Mouse (Mus musculus) thymus, adult 2 months (tissue): ENCODE measurements around the gene Klf3. TPM values are rescaled to one million over a fixed set of nuclear protein-coding genes. Genes with fewer than 3 reads are reported as not detected.

Source experiments
- DNase-seq: peaks from one replicate; pipeline ENCODE4 v3.0.0; 2021
- H3K27ac ChIP-seq: fragments of 200-500 bp; 2 replicates; pipeline ENCODE4 v1.5.1; 2012; ENCODE audit warnings: low read length, control low read depth; ENCODE audit not compliant: control insufficient read depth, insufficient read depth
- H3K27me3 ChIP-seq: fragments of 200-500 bp; 2 replicates; pipeline ENCODE4 v1.6.1; 2012; ENCODE audit warnings: mild to moderate bottlenecking, low read length, moderate library complexity, mixed read lengths; ENCODE audit not compliant: control insufficient read depth, insufficient read depth
- H3K36me3 ChIP-seq: fragments of 200-500 bp; 2 replicates; pipeline ENCODE4 v1.6.1; 2012; ENCODE audit warnings: mild to moderate bottlenecking, low read length, moderate library complexity; ENCODE audit not compliant: control insufficient read depth, insufficient read depth
- H3K4me1 ChIP-seq: fragments of 200-500 bp; replicated peaks from 2 replicates; pipeline ENCODE4 v1.6.1; 2012; ENCODE audit warnings: low read length; ENCODE audit not compliant: control insufficient read depth, insufficient read depth
- H3K4me3 ChIP-seq: fragments of 200-500 bp; 2 replicates; pipeline ENCODE4 v1.5.1; 2012; ENCODE audit warnings: mild to moderate bottlenecking, low read length, control low read depth, moderate library complexity; ENCODE audit not compliant: control insufficient read depth, insufficient read depth
- CTCF ChIP-seq: fragments of 200-500 bp; IDR thresholded peaks from 2 replicates; pipeline ENCODE4 v1.5.1; 2012; ENCODE audit warnings: mild to moderate bottlenecking, control low read depth, low read length, moderate library complexity, borderline replicate concordance; ENCODE audit not compliant: control insufficient read depth, poor library complexity, insufficient read depth; ENCODE audit errors: extremely low read depth
- POLR2A ChIP-seq: fragments of 200-500 bp; IDR thresholded peaks from 2 replicates; pipeline ENCODE4 v1.6.1; 2012; ENCODE audit warnings: mild to moderate bottlenecking, low read length, control low read depth, moderate library complexity; ENCODE audit not compliant: control insufficient read depth, poor library complexity, insufficient read depth; ENCODE audit errors: extremely low read depth
- WGBS: fragments of 180-500 bp; shearing (Covaris S2); methylation state at CpG from one replicate; pipeline ENCODE4 v1.1.7; 2018; 5-methylcytosine and 5-hydroxymethylcytosine counted together
- polyA plus RNA-seq: library from polyadenylated mRNA; depleted of rRNA; stranded (reverse); fragments of >200 nt; gene quantifications from 2 replicates; pipeline ENCODE4 v1.2.3, GENCODE M21; 2012

The Klf3 gene
- polyA plus RNA-seq, 1 experiment: 175 TPM

DNA sequence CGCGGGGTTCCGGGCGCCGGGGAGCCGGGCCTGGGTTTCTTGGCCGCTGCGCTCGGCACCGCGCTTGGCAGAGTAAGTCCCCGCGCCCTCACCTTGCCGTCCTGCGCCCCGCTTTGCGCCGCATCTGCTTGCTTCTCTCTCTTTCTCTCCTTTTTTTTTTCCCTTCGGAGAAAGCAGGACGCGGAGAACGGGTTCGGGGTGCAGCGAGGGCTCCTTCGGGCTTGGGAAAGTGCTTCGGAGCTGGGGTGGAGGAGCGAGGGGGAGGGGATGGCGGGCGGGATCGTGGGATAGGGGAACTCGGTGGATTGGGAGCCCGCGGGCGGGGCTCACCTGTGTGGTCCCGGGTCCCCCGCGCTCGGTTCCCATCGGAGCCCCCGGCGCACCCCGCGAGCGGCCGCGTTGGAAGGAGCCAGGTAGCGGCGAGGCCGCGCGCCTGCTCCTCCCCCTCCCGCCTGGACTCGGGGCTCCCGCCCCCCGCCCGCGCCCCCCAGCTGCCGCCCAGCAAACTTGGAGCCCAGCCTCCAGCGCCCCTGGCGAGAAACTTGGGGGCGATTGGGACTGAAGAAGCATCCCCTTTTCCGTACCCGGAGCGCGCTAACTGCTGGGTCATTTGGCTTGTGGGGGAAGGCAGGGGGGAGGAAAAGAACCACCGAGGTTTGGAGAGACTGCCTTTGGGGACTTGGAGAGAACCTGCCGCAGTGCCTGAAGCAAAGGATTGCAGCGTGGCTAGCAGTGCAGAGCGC is 703 bp downstream of the Klf3 start:
- peaks cover 22% of the 10 kb centered on the region for H3K4me1 ChIP-seq
- no peak for TF ChIP-seq CTCF
- no peak for TF ChIP-seq POLR2A
- H3K27me3 ChIP-seq: no peaks in the 10 kb centered on the region
- DNase-seq: peak; percentile 73
- no peaks in the 10 kb centered on the region for H3K36me3 ChIP-seq
- WGBS: 1% methylated on average over 69 of the region's 69 CpGs
- peak overlapping the region; percentile 98 for H3K4me3 ChIP-seq
- H3K27ac ChIP-seq: peak overlapping the region; percentile 90

DNA sequence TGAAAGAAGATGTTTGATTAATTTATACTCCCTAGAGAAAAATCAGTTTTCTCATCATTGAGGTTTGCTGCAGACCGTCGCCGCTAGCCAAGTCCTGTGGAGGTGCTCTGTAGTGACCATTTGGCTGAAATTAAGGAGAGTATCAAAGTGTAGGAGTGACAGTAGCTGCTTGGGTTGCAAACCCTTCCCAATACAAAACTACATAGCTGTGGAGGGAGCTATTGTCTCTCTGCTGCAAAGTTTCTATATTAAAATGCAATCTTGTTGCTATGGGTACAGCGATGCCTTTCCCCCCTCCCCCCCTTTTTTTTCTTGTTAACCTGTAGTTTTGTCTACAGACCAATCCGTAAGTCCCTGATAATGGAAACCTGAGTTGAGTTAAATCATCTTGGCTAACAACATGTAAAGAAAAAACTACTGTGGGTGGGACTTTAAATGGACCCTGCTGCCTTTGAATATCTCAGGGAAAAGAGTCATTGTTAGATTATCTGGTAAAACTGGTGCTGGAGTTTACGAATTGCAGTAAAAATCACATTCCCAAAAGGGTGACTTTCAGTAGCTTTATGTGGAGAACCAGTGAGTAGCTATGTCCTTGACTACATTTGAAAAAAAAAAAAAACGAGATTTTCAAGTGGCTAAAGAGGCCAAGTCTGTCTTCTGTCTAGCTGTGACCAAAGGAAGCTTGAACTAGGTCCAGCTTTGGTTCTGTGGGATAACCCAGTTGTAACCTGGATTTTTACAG is 2.1 kb downstream of the Klf3 start:
- no peak for DNase-seq
- H3K27ac ChIP-seq: peak overlapping the region; percentile 93
- H3K36me3 ChIP-seq: peaks cover 6% of the 10 kb centered on the region; the same call in 1 of the 2 replicates
- H3K27me3 ChIP-seq: no peaks in the 10 kb centered on the region
- peak overlapping the region; percentile 33; the same call in 1 of the 2 replicates for H3K4me3 ChIP-seq
- peaks cover 31% of the 10 kb centered on the region for H3K4me1 ChIP-seq
- WGBS: 16% methylated on average over 7 of the region's 7 CpGs
- no peak for TF ChIP-seq CTCF
- TF ChIP-seq POLR2A: no peak

- DNase-seq: peak; percentile 77
- H3K4me1 ChIP-seq: peaks cover 35% of the 10 kb centered on the region
These were observed 2.8 kb downstream of the Klf3 start for GRCm38 (mm10) chr5:64805873-64806505.

GRCm38 (mm10) chr5:64806600-64806999 is 3.4 kb downstream of the Klf3 start:
- TF ChIP-seq POLR2A (no peak), CTCF (no peak)

More at GRCm38 (mm10) chr5:64805873-64806505, 2.8 kb downstream of the Klf3 start:
- H3K27ac ChIP-seq: peak overlapping the region; percentile 90
- H3K27me3 ChIP-seq: no peaks in the 10 kb centered on the region
- no peak for TF ChIP-seq CTCF
- no peak for TF ChIP-seq POLR2A
- H3K36me3 ChIP-seq: peaks cover 6% of the 10 kb centered on the region; the same call in 1 of the 2 replicates
- H3K4me3 ChIP-seq: peak overlapping the region; percentile 9; the same call in 1 of the 2 replicates
- 1% methylated on average over 7 of the region's 7 CpGs for WGBS

GRCm38 (mm10) chr5:64807159-64807558 is 4.0 kb downstream of the Klf3 start:
- H3K36me3 ChIP-seq: peaks cover 6% of the 10 kb centered on the region; the same call in 1 of the 2 replicates
- H3K27me3 ChIP-seq: no peaks in the 10 kb centered on the region
- H3K27ac ChIP-seq: no peak overlapping the region
- no peak for DNase-seq
- 32% methylated on average over 3 of the region's 3 CpGs for WGBS
- TF ChIP-seq CTCF: no peak
- no peak for TF ChIP-seq POLR2A
- H3K4me3 ChIP-seq: no peak overlapping the region
- peaks cover 40% of the 10 kb centered on the region for H3K4me1 ChIP-seq

More at GRCm38 (mm10) chr5:64806600-64806999, 3.4 kb downstream of the Klf3 start:
- peaks cover 35% of the 10 kb centered on the region for H3K4me1 ChIP-seq
- WGBS: 29% methylated on average over 2 of the region's 2 CpGs
- H3K27me3 ChIP-seq: no peaks in the 10 kb centered on the region
- no peak overlapping the region; the same call in 1 of the 2 replicates for H3K4me3 ChIP-seq
- H3K36me3 ChIP-seq: peaks cover 6% of the 10 kb centered on the region; the same call in 1 of the 2 replicates
- H3K27ac ChIP-seq: peak overlapping the region; percentile 90
- DNase-seq: no peak

DNA sequence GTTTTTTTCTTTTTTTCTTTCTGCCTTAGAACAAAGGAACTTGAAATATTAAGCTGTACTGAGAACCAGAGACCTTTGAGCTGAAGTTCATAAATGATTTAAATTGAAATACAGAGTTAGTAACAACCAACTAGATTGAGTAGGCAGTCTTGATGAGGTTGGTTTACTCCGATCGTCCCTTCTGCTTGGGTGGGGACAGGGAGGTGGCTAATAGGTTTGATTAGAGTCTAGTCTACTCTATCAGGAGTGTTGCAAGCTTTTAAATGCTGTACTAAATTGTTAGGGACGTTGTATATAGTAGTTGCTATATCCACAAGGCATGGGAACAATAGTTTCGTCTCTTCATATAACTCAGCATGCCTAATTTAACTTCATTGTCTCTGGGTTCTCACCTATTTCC is 4.4 kb downstream of the Klf3 start:
- no peak for DNase-seq
- H3K36me3 ChIP-seq: peaks cover 6% of the 10 kb centered on the region; the same call in 1 of the 2 replicates
- H3K27me3 ChIP-seq: no peaks in the 10 kb centered on the region
- TF ChIP-seq POLR2A: no peak
- no peak for TF ChIP-seq CTCF
- no peak overlapping the region for H3K27ac ChIP-seq
- H3K4me1 ChIP-seq: peaks cover 40% of the 10 kb centered on the region
- WGBS: 41% methylated on average over 4 of the region's 4 CpGs
- no peak overlapping the region for H3K4me3 ChIP-seq
